Mouse (Mus musculus) lung, postnatal 10 days (tissue): ENCODE results near the gene Nt5c3.

Experiments
- DNase-seq: peaks from one replicate; pipeline ENCODE4 v3.0.0; 2021

Gene Nt5c3

DNA sequence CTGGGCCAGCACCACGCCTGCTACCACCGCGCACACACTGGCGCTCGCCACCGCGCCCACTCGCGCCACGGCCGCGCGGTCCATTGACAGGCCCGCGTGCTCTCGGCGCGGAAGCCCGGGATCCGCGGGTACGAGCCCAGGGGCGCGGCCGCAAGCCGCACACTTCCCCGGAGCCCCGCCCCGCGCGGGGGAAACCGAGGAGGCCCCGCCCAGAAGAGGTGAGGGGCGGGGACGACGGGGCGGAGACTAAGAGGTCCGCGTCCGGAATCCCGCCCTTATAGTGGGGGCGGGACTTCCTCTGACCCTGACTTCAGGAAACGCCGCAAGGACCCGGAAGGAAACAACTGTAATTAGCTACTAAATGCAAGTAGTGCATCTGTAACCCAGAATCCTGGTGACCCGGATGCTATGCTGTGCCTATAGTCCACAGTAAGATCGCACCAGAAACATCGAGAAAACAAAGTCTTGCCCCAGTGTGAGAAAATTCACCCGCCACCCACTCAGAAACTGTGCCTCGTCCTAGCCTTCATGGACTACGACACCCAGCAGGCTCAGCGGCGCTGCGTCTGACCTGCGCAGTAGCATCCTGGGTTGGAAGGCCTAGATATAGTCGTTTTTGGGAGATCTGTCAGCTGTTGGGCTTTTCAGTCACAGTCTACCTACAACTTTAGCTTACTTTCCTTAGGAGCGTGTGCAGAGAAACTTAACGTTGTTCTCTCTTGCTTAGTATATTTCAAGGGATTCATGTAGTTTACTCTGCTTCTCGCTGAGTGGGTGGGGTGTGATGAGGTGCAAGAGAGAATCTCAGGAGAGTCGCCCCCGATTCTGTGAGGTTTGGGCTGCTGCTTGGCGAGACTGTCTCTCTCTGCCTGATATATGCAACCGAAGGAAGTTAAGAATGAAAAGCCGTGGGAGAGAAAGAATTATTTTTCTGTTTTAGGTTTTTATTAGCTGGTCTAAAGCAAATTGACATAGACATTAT lies at the start of gene Nt5c3, which contains the start of gene Vmn1r4:
TSS of gene Nt5c3 (minus strand) at position 207 of the 982 bp plus-strand sequence.
TSS of gene Vmn1r4 (plus strand) at position 290 of the 982 bp plus-strand sequence.
- peak; percentile 93 for DNase-seq

DNA sequence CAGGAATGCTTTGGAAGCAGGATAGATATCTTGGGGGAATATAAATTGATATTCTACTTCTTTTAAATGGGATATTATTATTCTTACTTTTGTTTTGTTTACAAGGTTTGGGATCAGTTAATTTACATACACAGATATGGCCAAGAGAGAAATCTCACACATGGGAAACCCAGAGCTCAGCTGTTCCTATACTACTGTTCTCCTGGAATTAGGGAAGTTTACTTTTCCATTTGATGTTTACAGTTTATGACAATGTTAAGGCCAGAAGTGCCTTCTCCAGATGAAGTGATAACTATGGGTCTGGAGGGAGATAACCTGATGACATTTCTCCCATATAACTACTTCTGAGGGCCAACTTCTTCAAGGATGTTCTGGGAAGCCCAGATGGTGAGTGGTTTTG lies 46.2 kb upstream of the Nt5c3 start, which contains the start of gene Vmn1r5:
TSS of gene Vmn1r5 (plus strand) at position 301 of the 400 bp plus-strand sequence.
- DNase-seq, result no peak

DNA sequence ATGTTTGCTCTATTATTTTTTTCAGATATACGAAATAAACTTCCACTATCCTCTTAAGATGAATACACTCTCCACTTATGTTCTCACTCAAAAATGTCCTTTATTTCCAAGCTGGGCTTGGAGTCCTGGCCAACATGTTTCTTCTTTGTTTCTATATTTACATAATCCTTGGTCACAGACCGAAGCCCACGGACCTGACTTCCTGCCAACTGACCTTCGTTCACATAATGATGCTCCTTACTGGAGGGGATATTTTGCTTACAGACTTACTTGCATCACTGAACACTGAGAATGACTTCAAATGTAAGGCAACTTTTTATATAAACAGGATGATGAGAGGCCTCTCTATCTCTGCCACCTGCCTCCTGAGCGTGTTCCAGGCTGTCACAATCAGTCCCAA lies 32.7 kb upstream of the Nt5c3 start:
- DNase-seq, result no peak

DNA sequence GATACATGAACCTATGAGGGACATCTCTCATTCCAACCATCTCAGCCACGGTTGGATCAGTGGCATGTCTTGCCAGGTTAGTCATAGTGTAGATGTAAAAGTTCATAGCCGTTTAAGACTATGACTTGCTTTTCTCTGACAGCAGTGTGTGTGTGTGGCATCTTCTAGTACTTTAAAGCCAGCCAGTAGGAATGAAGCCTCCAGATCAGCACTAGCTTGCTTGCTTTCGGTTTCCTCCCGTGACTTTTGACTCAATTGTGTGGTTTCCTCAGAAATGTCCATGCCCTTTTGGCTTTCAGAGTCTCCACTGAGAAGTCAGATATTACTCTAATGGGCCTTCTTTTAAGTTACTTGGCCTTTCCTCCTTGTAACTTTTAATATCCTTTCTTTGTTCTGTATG lies 10.6 kb upstream of the Nt5c3 start:
- DNase-seq, result no peak

DNA sequence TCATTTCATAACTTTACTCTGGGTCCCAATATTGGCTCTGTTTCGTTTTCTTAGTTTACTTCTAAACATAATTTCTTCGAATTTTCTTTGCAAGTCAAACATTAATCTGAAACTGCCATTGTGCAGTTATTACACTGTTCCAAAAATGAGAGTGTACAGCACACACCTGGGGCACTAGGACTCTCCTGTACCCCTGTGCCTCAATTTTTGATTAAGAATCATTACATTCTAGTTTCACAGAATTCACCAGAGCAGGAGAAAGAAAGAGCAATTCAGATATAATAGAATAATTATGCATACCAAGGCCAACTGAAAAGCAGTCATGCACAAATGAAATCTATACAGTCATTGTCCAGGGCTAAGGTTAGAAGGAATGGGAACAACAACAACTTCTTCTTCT lies 8.7 kb upstream of the Nt5c3 start:
- DNase-seq, result no peak

DNA sequence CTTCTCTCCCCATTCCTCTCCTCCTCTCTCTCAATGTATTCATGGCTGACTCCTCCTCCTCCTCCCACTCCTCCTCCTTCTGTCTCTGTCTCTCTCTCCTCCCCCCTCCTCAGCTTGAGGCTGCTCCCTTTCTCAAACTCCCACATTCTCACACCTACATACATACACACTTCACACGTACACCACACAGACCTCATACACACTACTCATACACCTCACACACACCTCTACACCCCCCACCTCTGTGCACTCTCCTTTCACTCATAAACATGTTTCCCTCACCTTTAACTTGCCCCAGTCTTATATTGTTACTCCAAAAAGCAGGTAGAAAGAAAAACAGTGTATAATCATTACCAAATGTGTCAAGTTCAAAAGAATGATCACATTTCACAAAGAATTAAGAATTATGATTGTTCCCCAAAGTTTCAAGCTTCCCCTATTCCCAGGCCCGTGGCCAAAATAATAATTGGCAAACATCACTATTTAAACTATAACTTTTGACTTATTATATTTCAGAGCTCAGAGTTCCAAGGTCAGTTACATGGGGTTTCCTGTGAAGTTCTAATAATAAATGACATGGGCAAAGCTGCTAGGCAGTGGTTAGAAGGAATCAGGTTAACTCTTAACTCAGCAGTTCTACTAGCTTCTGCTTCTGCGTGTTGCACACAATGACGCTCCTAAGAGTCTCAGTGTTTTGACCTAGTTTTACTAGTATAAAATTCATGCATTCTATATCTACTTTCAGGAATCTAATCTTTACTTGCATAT lies 8.1 kb upstream of the Nt5c3 start:
- no peak for DNase-seq

DNA sequence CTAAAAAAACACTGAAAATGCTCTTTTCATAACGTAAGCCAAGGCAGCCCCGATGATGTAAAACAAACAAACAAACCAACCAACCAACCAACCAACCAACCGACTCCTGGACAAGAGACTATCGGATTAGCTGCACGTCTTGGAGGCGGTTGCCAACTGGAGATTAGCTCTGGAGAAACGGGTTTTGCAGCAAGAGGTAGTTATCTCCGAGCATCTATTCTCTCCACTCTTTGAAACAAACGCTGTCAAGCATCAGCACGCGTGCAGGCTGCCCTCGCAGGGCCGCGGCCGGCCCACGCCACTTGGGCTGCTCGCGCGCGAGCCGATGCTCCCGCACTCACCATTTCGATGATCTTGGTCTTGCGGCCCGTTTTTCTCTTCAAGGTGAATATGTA lies 404 bp downstream of the Nt5c3 start:
- DNase-seq, result no peak

DNA sequence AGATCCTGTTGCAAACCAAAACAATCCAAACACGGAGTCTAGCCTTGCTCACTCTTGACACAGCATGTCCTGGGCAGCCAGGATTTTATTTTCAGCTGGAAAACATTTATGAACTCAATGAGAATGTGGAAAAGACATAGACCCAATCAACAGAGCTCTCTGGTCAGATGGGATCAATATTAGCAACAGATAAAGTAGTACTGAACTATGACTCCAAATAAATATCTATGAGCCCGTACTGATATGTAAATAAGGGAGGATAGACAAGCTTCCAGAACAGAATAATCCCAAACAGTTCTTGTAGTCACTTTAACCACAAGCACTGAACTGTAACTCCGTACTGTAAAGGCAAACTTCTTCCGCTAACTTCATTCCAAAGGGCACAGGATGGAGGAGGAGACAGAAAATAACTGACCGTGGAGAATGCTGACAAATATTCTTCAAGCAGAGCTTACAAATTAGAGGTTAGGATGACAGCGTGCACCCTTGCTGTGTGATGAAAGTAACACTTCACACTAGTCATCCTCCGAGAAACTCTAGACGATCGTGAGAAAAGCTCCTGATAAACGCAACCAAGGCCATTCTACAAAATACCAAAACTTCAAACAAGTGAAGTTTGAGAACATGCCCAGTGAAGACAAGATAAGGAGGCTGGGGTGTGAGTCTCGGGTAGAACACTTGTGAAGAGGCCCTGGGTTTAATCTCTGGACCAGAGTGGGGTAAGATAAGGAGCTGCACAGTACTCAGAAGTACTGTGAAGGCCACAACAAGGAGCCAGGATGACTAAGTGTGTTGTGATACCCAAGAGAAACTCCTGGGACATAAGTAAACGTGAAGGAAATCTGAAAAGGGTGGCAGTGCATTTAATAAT lies 3.3 kb downstream of the Nt5c3 start:
- no peak for DNase-seq

DNA sequence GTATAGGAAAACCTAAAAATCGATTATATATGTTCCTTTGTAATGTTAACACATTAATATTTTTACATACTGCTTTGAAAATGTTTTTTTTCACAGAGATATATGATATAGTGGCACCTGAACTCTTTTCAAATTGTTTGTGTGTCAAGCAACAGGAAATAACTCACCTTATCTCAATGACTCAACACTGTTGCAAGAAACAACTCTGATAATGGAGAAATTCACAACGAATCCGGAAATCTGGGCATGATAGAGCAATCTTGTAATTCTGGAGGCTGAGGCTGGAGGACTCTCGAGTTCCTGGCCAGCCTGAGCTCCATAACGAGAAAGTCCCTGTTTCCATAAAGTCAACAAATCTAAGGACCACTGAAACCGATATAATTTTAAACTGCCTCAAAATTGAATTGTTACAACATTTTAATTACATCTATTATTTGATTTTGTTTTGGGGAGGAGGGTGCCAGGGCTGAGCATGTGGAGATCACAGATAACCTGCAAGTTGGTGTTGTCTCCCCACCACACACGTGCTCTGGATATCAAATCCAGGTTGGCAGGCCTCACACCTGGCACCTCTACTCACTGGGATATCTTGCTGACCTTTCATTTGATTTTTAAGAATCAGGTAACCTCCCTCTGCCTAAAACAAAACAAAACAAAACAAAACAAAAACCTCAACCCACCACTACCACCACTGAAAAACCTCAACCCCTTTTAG lies 4.2 kb downstream of the Nt5c3 start:
- no peak for DNase-seq

DNA sequence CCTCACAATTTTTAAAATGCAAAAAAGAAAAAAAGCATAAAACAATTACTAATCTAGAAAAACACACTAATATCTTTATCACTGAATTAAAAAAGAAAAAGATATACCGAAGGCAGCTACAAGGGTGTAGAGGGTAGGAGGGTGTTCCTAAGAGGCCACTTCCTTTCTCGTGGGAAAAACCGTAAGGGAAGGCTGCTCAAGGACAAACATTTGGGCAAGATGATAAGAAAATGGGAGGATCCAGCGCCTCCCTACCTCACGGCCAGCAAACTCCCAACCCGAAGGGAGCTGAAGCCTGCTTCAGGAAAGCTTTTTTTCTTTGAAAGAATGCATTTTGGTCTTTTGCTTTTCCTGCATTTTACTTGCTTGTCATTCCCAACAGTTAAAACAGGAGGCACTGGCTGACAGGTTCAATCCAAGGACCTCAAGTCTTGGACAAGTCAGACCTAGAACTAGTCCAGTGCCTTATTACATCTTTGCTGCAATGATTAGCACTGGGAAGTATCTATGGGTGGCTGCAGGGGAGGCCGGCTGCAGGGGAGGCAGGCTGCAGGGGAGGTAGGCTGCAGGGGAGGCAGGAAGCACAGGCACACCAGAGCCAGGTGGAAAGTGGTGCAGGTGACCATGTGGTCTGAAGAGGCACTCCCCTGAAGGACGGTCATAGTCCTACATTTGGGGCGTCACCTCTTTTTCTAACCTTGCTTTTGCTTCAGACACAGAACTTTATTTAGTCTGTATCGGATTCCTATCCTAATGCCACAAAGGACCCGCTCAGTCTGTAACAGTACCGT lies 6.0 kb downstream of the Nt5c3 start:
- no peak for DNase-seq

DNA sequence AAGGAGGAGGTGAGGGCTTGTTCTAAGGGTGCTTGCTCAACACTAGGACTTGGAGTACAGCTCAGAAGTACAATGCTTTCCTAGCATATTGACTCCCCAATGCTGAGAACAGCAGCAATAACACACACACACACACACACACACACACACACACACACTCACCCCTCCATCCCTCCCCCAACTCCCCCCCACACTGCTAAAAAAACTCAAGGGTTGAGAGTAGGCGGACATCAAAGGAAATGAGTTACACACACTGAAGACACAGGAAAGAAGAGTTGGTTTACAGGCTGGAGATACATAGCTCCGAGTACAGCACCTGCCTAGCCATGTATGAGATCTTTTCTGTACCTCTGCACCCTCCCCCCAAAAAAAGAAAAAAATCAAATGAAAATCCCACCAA lies 7.5 kb downstream of the Nt5c3 start:
- no peak for DNase-seq

DNA sequence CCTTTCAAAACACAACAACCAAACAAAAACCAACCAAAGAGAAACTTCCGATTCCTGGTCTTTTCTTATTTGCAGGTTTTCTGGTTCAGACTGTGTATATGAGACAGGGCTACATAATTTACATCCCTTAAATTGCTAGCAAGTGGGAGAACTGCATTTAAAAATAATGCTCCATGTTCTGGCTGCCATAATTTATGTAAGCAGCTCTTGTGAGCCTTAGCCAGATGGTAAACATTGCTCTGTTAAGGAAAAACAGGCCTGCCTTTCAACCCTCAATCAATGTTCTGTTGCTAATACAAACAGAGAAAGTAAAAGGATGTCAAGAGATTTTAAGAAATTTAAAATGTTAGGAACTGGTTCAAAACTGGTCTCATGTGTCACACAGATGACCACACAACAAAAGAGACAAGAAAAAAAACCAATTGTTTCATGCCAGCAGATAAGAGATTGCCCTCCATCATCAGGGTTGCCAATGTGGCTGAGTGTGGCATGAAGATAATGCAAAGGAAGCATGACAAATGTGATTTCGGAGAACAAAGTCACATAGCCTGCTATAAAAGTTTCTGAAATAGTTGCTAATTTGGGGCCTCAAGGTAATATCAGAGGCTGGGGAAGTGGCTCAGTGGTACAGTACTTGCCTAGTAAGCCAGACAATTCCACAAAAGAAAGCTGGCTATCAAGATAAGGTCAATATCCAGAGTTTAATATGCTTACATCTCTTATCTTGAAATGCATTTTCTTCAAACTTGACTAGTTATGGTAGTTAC lies 10.5 kb downstream of the Nt5c3 start:
- no peak for DNase-seq

DNA sequence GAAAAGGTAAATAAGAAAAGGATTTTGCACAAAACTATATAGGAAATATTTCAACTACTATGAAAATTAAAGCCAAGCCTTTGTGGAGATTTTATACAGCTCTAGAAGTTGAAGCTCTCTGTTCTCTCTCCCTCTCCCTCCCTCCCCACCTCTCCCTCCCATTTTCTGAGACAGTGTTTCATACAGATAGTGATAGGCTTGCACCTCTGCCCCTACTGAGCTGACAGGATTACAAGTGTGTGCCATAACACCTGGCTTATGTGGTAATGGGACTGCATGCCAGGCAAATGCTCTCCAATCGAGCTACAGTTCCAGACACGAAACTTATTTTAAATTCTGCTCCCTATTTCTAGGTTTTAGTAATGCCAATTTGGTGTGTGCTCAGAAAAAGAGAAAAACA lies 12.8 kb downstream of the Nt5c3 start:
- no peak for DNase-seq

DNA sequence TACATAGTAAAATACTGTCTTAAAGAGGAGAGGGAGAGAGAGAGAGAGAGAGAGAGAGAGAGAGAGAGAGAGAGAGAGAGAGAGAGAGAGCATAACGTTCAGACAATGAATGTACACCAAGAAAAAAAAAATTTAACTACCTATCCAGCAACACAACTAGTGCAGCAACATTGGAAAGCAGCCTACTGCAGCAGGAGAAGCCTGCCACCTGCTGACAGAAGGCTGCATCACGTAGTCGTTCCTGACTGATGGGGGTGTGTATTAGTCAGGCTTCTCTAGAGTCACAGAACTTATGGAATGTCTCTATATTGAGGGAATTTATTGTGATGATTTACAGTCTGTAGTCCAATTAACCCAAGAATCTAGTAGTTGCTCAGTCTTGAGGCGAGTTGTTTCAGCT lies 14.8 kb downstream of the Nt5c3 start:
- DNase-seq, result peak; percentile 77

DNA sequence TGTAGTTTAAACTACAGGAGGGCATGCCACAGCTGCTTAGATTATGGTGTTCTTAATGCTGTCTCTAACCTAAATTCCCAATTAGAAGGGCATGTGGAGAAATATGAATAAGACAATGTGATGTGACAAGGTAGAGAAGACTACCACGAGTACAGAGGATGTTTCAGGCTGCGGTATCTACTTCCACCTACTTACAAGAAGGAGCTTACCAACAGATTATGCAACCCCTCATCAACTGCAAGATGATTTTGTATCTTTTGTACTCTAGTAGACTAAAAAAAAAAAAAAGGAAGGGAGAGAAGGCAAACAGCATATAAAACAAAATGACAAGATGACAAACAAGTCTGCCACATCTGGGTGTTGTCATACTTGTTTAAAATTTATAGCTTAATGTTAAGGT lies 15.3 kb downstream of the Nt5c3 start:
- DNase-seq, result no peak

DNA sequence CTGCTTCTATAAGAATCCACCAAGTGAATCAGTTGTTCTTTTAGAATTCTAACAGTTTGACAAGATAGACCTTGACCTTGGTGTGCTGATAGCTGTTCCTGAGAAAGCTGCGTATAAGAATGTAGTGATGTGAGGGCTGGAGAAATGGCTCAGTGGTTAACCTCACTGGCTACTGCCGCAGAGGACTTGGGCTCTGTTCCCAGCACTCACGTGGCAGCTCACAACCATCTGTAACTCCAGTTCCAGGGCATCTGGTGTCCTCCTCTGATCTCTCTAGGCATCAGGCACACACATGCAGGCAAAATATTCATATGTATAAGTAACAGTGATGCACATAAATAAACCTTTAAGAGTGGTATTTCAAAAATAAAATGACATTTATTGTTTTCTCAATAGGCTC lies 15.8 kb downstream of the Nt5c3 start:
- DNase-seq, result no peak

DNA sequence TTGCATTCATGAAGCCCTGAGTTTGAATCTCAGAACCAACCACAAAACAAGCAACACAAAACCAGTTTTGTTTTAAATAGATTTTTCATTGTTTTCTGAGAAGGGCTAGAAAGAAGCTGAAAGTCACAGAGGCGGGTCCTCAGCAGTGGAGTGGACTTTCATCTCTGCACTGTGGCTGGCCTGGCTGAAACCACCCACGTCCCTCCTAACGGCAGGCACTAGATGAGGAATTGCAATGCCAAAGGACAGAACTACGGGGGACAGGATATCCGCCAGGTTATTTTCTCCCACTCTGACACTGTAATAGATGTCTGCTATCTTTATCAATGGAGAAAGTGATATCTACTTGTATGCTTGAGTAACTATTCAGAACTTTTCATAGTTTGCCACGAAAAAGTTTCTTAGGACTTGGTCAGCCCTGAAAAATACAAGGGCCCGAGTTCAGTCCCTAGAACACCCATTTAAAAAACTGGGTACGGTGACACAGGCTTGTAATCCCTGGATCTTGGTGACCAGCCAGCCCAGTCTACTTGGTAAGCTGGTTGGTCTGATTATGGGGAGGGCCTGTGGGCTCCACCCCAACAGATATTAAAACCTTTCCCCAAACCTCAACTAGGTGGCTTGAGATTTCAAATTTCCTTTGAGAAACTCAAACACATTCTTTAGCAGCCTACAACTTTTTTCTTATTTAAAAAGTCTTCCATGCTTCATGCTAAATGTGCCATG lies 17.4 kb downstream of the Nt5c3 start:
- DNase-seq, result no peak

DNA sequence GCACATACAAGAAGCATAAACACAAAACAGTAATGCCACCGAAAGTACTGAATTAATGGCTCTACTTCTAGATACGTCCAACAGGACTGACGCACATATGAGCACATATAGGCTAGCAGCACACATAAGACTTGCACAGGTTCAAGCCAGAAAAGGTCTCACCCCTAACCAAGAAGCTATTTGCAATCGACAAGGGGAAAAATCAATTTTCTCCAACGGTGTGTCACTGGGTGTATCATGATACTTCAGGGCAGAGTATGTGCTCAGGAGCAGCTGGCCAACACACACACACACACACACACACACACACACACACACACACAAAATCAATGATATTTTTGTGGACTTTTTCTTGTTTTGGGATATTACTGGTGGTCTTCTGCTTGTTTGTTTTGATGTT lies 18.2 kb downstream of the Nt5c3 start:
- DNase-seq, result no peak

DNA sequence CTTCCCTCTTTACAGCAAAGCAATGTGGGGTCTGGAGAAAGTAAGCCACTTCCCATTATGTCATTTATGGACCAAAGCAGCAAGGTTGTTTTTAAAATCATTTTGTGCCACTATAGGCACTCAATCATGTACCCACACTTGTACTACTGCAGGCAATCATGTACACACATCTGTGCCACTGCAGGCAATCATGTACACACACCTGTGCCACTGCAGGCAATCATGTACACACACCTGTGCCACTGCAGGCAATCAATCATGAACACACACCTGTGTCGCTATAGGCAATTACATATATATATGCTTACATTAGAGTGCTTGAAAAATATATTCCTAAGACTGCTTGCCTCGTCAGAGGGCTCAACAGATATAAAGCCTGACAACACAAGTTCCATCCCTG lies 18.8 kb downstream of the Nt5c3 start:
- no peak for DNase-seq

DNA sequence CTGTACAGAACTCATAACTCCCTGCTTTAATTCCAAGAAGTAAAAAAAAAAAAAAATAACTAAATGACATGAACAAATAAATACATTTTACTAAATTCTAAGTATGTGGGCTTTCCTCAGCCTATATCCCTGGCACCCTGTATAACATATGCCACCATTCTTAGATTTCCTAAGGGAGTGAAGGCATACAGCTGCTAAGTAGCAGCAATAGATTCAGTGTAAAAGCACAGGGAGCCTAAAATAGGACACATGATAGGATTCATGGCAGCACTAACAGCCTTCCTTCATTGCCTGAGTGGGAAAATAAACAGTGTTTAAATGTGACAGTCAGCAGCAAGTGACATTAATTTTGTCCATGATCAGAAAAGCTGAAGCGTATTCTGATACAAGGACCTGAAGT lies 19.4 kb downstream of the Nt5c3 start:
- no peak for DNase-seq
